Mouse (Mus musculus): ENCODE results near the gene Nudt3.

Gene Nudt3

GRCm38 (mm10) chr17:27545991-27546390 is 77.3 kb downstream of the Nudt3 start:
- no peak for DNase-seq

GRCm38 (mm10) chr17:27544551-27544950 is 78.7 kb downstream of the Nudt3 start:
- no peak for DNase-seq

GRCm38 (mm10) chr17:27541984-27542383 is 81.3 kb downstream of the Nudt3 start:
- DNase-seq = no peak

GRCm38 (mm10) chr17:27541261-27541660 is 82.0 kb downstream of the Nudt3 start:
- no peak for DNase-seq

GRCm38 (mm10) chr17:27534718-27535117 is 88.6 kb downstream of the Nudt3 start:
- DNase-seq = peak; percentile 95

GRCm38 (mm10) chr17:27533354-27533753 is 89.9 kb downstream of the Nudt3 start:
- DNase-seq = no peak

- no peak for DNase-seq
Observed at GRCm38 (mm10) chr17:27532095-27532494, 91.2 kb downstream of the Nudt3 start.

All from cerebellum, adult 8-10 months (tissue).